Mouse (Mus musculus) MEL (cell line): Measurements from ENCODE around the gene Atp6v1a.

Experiments used
- USF1 ChIP-seq: IDR thresholded peaks from 2 replicates; pipeline ENCODE4 v1.6.1; 2014; ENCODE audit warnings: low read depth, mild to moderate bottlenecking, inconsistent platforms, low read length, improper control_type of control experiment, moderate library complexity
- ZC3H11A ChIP-seq: IDR thresholded peaks from 2 replicates; pipeline ENCODE4 v1.6.1; 2012; ENCODE audit warnings: low read depth, mild to moderate bottlenecking, inconsistent platforms, low read length, improper control_type of control experiment
- ZNF384 ChIP-seq: IDR thresholded peaks from 2 replicates; pipeline ENCODE4 v1.6.1; 2012; ENCODE audit warnings: low read depth, mild to moderate bottlenecking, inconsistent platforms, low read length, improper control_type of control experiment

DNA sequence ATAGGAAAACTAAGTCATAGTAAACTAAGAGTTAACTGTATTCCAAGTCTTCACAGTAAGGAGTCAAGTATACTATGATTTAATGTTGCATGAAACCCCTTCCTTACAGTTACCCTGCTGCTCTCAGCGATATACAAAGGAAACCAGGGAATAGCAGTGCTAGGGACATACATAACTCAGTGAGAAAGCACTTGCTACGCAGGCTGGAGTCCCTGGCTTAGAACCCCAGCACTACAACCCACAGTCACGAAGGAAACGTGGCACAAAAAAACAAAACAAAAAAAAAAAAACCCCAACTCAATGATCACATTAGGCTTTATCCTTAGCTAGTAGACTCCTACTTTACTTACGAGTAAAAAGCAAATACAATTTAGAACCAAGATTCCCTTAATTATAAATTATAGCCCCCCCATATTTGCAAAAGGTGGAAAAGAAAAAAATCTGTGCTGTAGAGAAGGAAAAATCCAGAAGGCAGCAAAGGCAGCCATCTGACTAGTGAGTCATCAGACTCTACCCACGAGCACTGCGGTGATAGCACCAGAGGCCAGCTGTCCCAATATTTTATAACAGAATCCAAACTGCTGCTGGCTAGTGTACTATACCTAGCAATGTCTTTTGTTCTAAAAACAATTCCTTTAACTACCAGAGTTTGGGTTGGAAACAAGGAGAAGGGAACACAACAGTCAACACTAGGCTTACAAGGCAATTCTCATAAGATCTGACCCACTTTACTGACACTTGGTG, 16.4 kb downstream of the Atp6v1a start:
- TF ChIP-seq ZC3H11A (no peak), ZNF384 (no peak), USF1 (no peak)
